Mouse (Mus musculus): ENCODE data around the gene Gm826.
A peak's percentile ranks its signal among the peaks of the same experiment; 100 is the strongest.

Gene Gm826

DNA sequence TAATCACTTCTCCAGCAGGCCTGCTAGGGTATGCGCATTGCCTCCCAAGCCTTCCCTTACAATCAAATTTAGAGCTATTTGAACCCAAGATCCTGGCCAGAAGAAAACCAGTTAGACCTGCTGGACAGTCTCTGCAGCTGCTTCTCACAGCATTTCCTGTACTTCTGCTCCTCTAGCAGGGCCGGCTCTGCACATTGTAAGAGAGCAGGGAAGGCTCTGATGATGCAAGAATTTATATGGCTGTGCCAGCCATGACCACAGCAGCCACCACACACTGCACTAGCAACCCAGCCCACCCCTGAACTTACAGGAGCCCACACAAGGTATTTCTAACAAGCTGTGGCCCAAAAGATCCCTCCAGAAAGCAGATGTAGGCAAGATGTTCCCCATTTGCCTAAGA lies 19.6 kb upstream of the Gm826 start:
- no peak for DNase-seq (ENCODE audit: low spot score in 2 of 2)

- peak in 1 of 2 experiments; percentile 40 for DNase-seq (ENCODE audit: low spot score in 2 of 2)
Measured at GRCm38 (mm10) chr2:160351038-160351574, 17.1 kb upstream of the Gm826 start.

DNA sequence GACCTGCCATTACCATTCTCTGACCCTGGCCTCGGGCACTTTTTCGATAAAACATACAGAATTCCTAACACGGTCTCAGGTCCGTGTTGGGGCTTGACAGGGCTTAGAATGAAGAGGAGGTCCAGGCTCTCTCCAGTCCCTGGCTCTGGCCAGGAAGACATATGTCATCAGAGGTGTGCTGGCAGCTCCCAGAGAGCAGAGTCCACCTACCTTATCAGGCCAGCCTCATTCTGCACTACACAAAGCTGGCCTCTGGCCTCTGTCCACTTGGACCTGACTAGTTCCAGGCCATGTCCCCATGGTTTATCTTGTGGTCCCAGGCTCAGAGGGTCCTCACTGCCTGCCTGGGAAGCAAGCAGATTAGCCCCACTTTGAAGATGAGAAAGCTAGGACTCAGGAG lies 15.6 kb upstream of the Gm826 start:
- DNase-seq (ENCODE audit: low spot score in 2 of 2), result no peak

DNA sequence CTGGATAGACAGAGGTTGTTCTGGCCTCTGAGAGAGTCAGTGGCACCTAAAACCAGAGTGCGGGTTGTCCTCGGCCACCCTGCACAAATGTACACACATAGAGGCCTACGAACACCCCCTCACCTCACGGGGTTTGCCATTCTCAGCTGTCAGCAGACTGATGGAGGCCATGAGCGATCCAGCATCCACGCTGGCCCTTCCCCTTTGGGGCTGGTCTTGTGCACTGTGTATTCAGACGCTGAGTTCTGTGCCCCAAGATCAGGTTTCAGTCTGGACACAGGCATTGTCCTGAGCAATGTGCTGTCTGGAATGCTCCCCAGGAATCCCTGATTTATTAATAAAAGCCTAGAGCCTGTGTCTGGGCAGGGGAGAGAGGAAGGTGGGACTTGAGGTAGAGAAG lies 14.8 kb upstream of the Gm826 start:
- DNase-seq (ENCODE audit: low spot score in 2 of 2), result no peak

DNA sequence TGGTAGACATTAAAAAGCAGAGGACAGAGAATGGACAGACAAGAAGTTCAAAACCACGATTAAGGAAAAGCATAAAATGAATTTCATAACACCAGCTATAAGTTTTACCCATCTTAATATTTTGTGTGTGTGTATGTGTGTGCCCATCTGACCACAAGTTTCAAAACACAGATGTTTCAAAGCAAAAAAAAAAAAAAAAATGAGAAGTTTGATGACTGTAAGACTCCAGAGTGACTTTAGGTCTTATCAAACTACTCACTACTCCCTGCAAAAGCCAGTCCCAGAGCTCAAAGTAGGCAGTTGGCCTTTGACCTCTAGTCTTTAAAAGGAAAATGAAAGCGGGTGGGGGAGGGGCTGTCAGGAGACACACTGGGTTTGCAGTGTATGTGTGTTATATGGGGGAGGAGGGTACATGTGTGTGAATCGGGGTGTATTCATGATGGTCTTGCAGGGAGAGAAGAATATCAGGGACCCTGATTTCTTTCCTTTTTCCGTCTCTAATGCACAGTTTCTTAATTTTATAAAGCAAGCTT lies 14.2 kb upstream of the Gm826 start:
- no peak for DNase-seq (ENCODE audit: low spot score in 2 of 2)

- DNase-seq (ENCODE audit: low spot score in 2 of 2), result no peak
Measured at GRCm38 (mm10) chr2:160345644-160346043, 11.7 kb upstream of the Gm826 start.

DNA sequence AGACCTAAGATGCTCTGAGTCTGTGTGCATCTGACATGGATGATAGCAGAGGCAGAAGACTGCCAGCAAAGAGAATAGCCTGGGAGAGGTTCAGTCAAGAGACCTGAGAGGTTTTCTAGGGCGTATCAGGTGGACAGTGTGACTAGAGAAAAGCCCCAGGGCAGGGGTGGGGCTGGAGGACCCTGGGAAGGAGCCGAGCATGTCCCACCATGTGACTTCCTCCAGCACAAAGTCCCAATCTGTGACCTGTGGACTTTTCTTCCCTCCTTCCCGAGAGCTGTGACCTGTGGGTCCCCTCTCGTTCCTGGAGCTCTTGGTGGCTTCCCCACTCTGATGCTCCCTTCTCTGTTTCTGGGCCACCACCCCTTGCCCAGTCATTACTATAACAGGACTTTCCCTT lies 6.2 kb upstream of the Gm826 start:
- DNase-seq (ENCODE audit: low spot score in 2 of 2), result no peak

- DNase-seq (ENCODE audit: low spot score in 2 of 2), result no peak
Measured at GRCm38 (mm10) chr2:160339595-160339994, 5.6 kb upstream of the Gm826 start.

DNA sequence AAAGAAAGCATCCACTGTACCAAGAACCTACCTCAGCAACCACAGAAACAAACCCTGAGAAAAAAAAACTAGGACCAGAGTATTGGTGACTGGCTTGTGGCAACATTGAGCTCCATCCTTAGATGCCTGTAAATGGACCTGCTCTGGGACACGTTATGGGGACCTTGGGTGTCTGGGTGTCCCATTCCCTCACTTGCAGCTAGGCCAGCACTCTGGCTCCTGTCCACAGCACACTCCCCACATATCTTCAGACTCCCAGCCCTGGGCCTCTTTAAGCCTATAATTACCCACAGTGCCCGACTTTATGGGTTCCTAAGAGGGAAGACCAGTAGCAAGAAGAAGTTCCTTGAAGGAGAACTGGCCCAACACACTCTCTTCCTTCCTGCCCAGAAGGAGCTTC lies 2.1 kb upstream of the Gm826 start:
- no peak for DNase-seq (ENCODE audit: low spot score in 2 of 2)

GRCm38 (mm10) chr2:160335043-160335442 lies 1.1 kb upstream of the Gm826 start:
- DNase-seq (ENCODE audit: low spot score in 2 of 2), result no peak

DNA sequence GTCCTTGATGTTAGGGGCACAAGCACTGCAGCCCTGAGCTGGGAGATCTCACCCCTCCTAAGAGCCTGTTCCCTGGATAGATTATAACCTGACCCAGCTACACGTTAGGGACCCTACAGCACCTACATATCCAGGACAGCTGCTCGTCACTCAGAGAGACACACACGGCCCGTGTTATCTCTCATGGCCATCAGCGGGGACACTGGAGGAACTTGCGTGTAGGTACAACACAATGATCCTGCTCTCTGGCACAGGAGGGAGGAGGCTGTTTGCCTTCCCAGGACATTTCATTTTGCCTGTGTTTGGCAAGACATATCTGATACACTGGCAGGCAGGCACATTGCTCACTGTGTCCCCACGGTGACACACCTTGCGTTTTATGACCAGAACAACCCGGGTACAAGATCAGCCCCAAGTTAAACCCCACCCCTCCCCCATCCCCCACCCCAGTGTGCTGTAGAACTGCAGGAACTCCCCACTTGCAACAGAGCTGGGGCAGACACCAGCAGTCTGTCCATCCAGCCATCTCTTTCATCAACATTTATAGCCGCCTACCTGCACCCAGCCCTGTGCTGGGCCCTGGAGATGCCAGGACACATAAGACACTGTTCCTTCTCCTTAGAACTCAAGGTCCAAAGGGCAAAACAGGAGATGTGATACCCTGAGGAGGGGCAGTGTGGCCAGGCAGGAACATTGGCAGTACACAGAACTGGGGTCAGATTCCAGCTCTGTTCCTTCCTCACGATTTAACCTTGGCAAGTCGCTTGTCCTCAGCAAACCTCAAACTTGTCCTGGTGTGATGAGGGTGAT lies 1.2 kb downstream of the Gm826 start:
- DNase-seq (ENCODE audit: low spot score in 2 of 2), result no peak

DNA sequence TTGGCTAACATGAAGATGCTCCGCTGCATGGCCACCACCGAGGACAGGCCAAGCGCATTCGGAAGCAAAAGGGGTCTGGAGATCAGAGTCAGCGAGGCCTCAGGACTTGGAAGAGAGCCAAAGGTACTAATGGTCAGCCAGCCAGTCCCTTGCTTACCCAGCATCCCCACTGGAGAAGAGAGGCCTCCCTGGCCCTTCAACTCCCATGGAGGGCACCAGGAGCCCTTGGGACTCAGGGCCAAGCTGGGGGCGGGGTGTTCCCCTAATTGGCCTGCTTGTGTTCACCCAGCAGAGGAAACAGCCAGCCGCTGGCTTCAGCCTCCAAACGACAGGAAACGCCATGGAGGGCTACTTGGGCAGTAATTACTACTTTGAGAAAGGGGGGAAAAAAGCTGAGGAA lies 5.1 kb downstream of the Gm826 start:
- peak; percentile 53 to 59 for DNase-seq (ENCODE audit: low spot score in 2 of 2)

GRCm38 (mm10) chr2:160327716-160328115 lies 6.2 kb downstream of the Gm826 start:
- DNase-seq (ENCODE audit: low spot score in 2 of 2), result no peak

- peak; percentile 38 to 41 for DNase-seq (ENCODE audit: low spot score in 2 of 2)
Measured at GRCm38 (mm10) chr2:160327167-160327566, 6.8 kb downstream of the Gm826 start.

- DNase-seq (ENCODE audit: low spot score in 2 of 2), result no peak
Measured at GRCm38 (mm10) chr2:160325105-160325644, 8.8 kb downstream of the Gm826 start.

DNA sequence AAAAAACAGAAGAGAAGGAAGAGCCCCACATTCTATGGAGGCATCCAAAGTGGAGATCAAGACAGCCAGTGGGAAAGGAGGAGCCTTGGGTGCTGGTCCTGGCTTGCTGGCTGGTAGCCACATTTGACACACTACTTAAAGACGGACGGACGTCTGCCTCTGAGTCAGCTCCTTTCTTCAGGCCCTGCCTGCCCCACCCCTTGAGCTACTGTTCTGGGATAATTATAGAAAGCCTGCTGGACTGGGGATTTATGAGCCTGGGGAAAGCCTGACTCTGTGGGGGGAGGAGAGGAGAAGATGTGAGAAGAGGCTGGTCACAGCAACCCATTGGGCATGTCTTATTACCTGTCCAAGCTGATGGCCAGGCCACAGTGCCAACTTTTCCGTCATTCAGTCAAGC lies 12.1 kb downstream of the Gm826 start:
- no peak for DNase-seq (ENCODE audit: low spot score in 2 of 2)

DNA sequence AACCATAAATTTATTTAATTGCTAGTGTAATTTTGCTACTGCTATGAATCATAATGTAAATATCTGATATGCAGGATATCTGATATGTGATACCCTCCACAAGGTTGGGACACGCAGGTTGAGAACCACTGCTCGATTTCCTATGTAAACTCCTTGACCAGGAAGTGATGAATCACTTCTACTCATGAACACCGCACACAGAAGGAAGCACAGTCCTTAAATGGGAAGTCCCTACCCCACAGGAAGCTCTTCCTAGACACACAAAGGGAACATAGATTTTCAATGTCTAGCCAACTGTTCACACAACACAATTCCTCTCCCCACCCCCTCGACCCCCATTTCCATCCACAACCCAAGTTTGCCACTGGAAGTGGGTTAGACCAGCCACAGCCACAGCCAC lies 15.7 kb downstream of the Gm826 start:
- DNase-seq (ENCODE audit: low spot score in 2 of 2), result no peak

- no peak for DNase-seq (ENCODE audit: low spot score in 2 of 2)
Measured at GRCm38 (mm10) chr2:160313595-160314007, 20.4 kb downstream of the Gm826 start.

DNA sequence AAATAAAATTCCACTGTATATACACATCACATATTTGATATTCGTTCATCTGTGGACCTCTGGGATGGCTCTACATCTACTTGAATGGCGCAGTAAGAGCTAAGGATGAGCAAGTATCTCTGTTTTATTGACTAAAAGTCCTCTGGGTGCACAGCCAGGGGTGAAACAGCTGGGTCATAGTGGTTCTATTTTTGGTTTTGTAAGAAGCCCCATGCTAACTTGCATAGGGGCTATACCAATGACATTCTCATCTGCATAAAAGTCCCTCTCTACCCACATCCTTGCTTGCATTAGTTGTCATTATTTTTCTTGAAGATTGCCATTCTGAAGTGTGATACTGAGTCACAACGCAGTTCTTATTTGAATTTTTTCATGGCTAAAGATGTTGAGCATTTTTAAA lies 28.9 kb downstream of the Gm826 start:
- no peak for DNase-seq (ENCODE audit: low spot score in 2 of 2)

GRCm38 (mm10) chr2:160303992-160304391 lies 30.0 kb downstream of the Gm826 start:
- DNase-seq (ENCODE audit: low spot score in 2 of 2), result no peak

GRCm38 (mm10) chr2:160302013-160302412 lies 31.9 kb downstream of the Gm826 start:
- no peak for DNase-seq (ENCODE audit: low spot score in 2 of 2)

DNA sequence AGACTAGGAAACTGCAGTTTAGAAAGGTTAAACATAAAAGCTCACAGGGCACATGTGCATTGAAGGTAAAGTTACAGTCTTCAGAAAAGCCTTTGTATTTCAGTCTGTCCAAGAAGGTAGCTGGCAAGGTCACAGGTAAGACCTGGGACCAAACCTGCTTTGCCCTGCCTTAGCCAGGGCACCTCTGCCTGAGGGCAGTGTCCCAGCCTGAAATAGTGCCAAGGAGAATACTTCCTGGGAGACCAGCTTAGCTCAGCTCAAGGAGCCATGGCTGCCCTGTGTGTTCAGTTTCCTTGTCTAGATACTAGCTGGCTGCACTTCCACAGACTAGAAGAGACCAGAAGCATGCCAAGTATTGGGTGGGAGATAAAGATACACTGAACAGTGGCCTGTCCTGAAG lies 35.4 kb downstream of the Gm826 start:
- DNase-seq (ENCODE audit: low spot score in 2 of 2), result no peak

GRCm38 (mm10) chr2:160288538-160289151 lies 45.3 kb downstream of the Gm826 start:
- DNase-seq (ENCODE audit: low spot score in 2 of 2), result no peak
